Mouse (Mus musculus) embryo, embryonic 9.5 days (tissue): ENCODE measurements at regions not wholly inside any gene's neighbourhood (a gene's known extent, or its start where the extent isn't known, plus 50 kb on each side); places are given as distances from the start of the nearest gene placed in this dataset.
A peak's percentile ranks its signal among the peaks of the same experiment; 100 is the strongest.

Experiments
- DNase-seq: peaks from one replicate; pipeline ENCODE4 v3.0.0-alpha.2; 2017; ENCODE audit errors: extremely low spot score

GRCm38 (mm10) chr1:67359824-67360223, 237.0 kb downstream of the Cps1 start:
- no peak for DNase-seq

- DNase-seq, result no peak
Observed at GRCm38 (mm10) chr1:67366038-67366437, 243.2 kb downstream of the Cps1 start.

GRCm38 (mm10) chr1:67366485-67366884, 243.7 kb downstream of the Cps1 start:
- no peak for DNase-seq

GRCm38 (mm10) chr1:67382366-67382765, 259.5 kb downstream of the Cps1 start:
- DNase-seq, result no peak

- no peak for DNase-seq
Observed at GRCm38 (mm10) chr1:67385377-67385776, 262.6 kb downstream of the Cps1 start.

GRCm38 (mm10) chr1:67386877-67387276, 264.1 kb downstream of the Cps1 start:
- no peak for DNase-seq

GRCm38 (mm10) chr1:67397757-67398446, 275.1 kb downstream of the Cps1 start:
- no peak for DNase-seq

GRCm38 (mm10) chr1:67409531-67409930, 286.7 kb downstream of the Cps1 start:
- no peak for DNase-seq

- DNase-seq, result no peak
Observed at GRCm38 (mm10) chr1:67417196-67417595, 294.4 kb downstream of the Cps1 start.

- DNase-seq, result no peak
Observed at GRCm38 (mm10) chr1:67428398-67428797, 305.6 kb downstream of the Cps1 start.

GRCm38 (mm10) chr1:67450831-67451230, 328.0 kb downstream of the Cps1 start:
- no peak for DNase-seq

GRCm38 (mm10) chr1:67464203-67464602, 341.4 kb downstream of the Cps1 start:
- no peak for DNase-seq

- DNase-seq, result peak; percentile 19
Observed at GRCm38 (mm10) chr1:67465527-67465926, 342.7 kb downstream of the Cps1 start.

- no peak for DNase-seq
Observed at GRCm38 (mm10) chr1:67477006-67477405, 354.2 kb downstream of the Cps1 start.

- DNase-seq, result no peak
Observed at GRCm38 (mm10) chr1:67477966-67478365, 355.1 kb downstream of the Cps1 start.

GRCm38 (mm10) chr1:67481974-67482373, 359.1 kb downstream of the Cps1 start:
- no peak for DNase-seq

GRCm38 (mm10) chr1:67504140-67504539, 381.3 kb downstream of the Cps1 start:
- DNase-seq, result no peak

- no peak for DNase-seq
Observed at GRCm38 (mm10) chr1:67505746-67506145, 382.9 kb downstream of the Cps1 start.

- no peak for DNase-seq
Observed at GRCm38 (mm10) chr1:67518295-67518694, 395.5 kb downstream of the Cps1 start.

- no peak for DNase-seq
Observed at GRCm38 (mm10) chr1:67558728-67559127, 435.9 kb downstream of the Cps1 start.

- no peak for DNase-seq
Observed at GRCm38 (mm10) chr1:67559179-67559578, 436.4 kb downstream of the Cps1 start.

- DNase-seq, result no peak
Observed at GRCm38 (mm10) chr1:67571616-67572015, 448.8 kb downstream of the Cps1 start.

GRCm38 (mm10) chr1:67579732-67580131, 456.9 kb downstream of the Cps1 start:
- no peak for DNase-seq
